Mouse (Mus musculus) kidney, postnatal 0 days (tissue): Measurements from ENCODE around the gene Arhgap40. TPM values are rescaled to one million over a fixed set of nuclear protein-coding genes. Genes with fewer than 3 reads are reported as not detected.

Experiments used
- ATAC-seq: fragments of 200-750 bp; cut with Nextera tagmentation; replicated peaks from 2 replicates; pipeline ENCODE4 v1.8.0; 2017; ENCODE audit warnings: low read depth, moderate number of reproducible peaks, moderate TSS enrichment, moderate library complexity; ENCODE audit not compliant: low FRiP score
- DNase-seq: peaks from one replicate; pipeline ENCODE4 v3.0.0-alpha.2; 2016; ENCODE audit warnings: low spot score
- H3K27ac ChIP-seq: fragments of 300-500 bp; sonication (generic); 2 replicates; pipeline ENCODE4 v1.5.1; 2014; ENCODE audit warnings: mild to moderate bottlenecking
- H3K27me3 ChIP-seq: fragments of 300-500 bp; sonication (generic); 2 replicates; pipeline ENCODE4 v1.6.1; 2014; ENCODE audit warnings: low read length, mixed read lengths; ENCODE audit not compliant: insufficient read depth
- H3K36me3 ChIP-seq: fragments of 300-500 bp; sonication (generic); 2 replicates; pipeline ENCODE4 v1.6.1; 2014; ENCODE audit warnings: low read length, mixed read lengths; ENCODE audit not compliant: insufficient read depth
- H3K4me1 ChIP-seq: fragments of 300-500 bp; sonication (generic); replicated peaks from 2 replicates; pipeline ENCODE4 v1.6.1; 2014; ENCODE audit warnings: antibody characterized with exemption, low read length, mixed read lengths; ENCODE audit not compliant: insufficient read depth
- H3K4me2 ChIP-seq: fragments of 300-500 bp; sonication (generic); 2 replicates; pipeline ENCODE4 v1.6.1; 2014; ENCODE audit warnings: mild to moderate bottlenecking, low read length, moderate library complexity, mixed read lengths
- H3K4me3 ChIP-seq: fragments of 300-500 bp; sonication (generic); replicated peaks from 2 replicates; pipeline ENCODE4 v1.5.1; 2014; ENCODE audit warnings: low read depth, low read length
- H3K9ac ChIP-seq: fragments of 300-500 bp; sonication (generic); 2 replicates; pipeline ENCODE4 v1.6.1; 2014; ENCODE audit warnings: low read depth, low read length
- H3K9me3 ChIP-seq: fragments of 300-500 bp; sonication (generic); replicated peaks from 2 replicates; pipeline ENCODE4 v1.6.1; 2016; ENCODE audit warnings: low read length, inconsistent platforms, mixed read lengths
- CTCF ChIP-seq: IDR thresholded peaks from 2 replicates; pipeline ENCODE4 v1.5.1; 2016; ENCODE audit warnings: antibody characterized with exemption, low read depth, mild to moderate bottlenecking, moderate library complexity
- WGBS: fragments of 180-500 bp; shearing (Covaris S2); extraction: QIAGEN DNeasy Blood & Tissue Kit; methylation state at CpG from one replicate; pipeline ENCODE4 v1.1.7; 2014; 5-methylcytosine and 5-hydroxymethylcytosine counted together
- polyA plus RNA-seq: library from polyadenylated mRNA; unstranded; fragments of >200 nt; fragmentation: Nextera tagmentation; extraction: Ambion mirVana; gene quantifications from 2 replicates; pipeline ENCODE4 v1.2.1, GENCODE M21; 2015

Arhgap40 gene
- polyA plus RNA-seq, 1 experiment from 2014 or later = 0.74 TPM

- H3K4me2 ChIP-seq = no peak overlapping the region
- H3K9ac ChIP-seq = no peak overlapping the region
- no peaks in the 10 kb centered on the region for H3K36me3 ChIP-seq
- no peak overlapping the region for H3K27ac ChIP-seq
- WGBS = 82% methylated on average over 6 of the region's 6 CpGs
- no peaks in the 10 kb centered on the region for H3K4me1 ChIP-seq
- no peak overlapping the region for H3K4me3 ChIP-seq
- DNase-seq = no peak
- no peaks in the 10 kb centered on the region for H3K27me3 ChIP-seq
- H3K9me3 ChIP-seq = no peaks in the 10 kb centered on the region
- no peak for TF ChIP-seq CTCF
- ATAC-seq = no peak
Measured at GRCm38 (mm10) chr2:158519800-158520199, 7.2 kb downstream of the Arhgap40 start.

GRCm38 (mm10) chr2:158523060-158523459 is 10.5 kb downstream of the Arhgap40 start:
- no peaks in the 10 kb centered on the region for H3K4me1 ChIP-seq
- 52% methylated on average over 8 of the region's 8 CpGs for WGBS
- no peak overlapping the region for H3K4me3 ChIP-seq
- H3K4me2 ChIP-seq = no peak overlapping the region
- TF ChIP-seq CTCF = no peak
- DNase-seq (no peak), ATAC-seq (no peak)
- H3K36me3 ChIP-seq = no peaks in the 10 kb centered on the region
- H3K9ac ChIP-seq = no peak overlapping the region
- no peaks in the 10 kb centered on the region for H3K9me3 ChIP-seq
- no peak overlapping the region for H3K27ac ChIP-seq
- no peaks in the 10 kb centered on the region for H3K27me3 ChIP-seq

GRCm38 (mm10) chr2:158524129-158524860 is 11.7 kb downstream of the Arhgap40 start:
- Histone ChIP-seq H3K9ac (no peak overlapping the region), H3K27ac (no peak overlapping the region), H3K9me3 (no peaks in the 10 kb centered on the region), H3K36me3 (no peaks in the 10 kb centered on the region), H3K4me2 (no peak overlapping the region), H3K27me3 (no peaks in the 10 kb centered on the region), H3K4me3 (no peak overlapping the region), H3K4me1 (no peaks in the 10 kb centered on the region)
- ATAC-seq (no peak), DNase-seq (no peak)
- 72% methylated on average over 16 of the region's 16 CpGs for WGBS
- TF ChIP-seq CTCF = no peak

GRCm38 (mm10) chr2:158534090-158534489 is 21.5 kb downstream of the Arhgap40 start:
- DNase-seq (peak; percentile 72), ATAC-seq (no peak)
- TF ChIP-seq CTCF = peak; percentile 77
- Histone ChIP-seq H3K27ac (no peak overlapping the region), H3K4me3 (no peak overlapping the region), H3K9me3 (no peaks in the 10 kb centered on the region), H3K27me3 (no peaks in the 10 kb centered on the region), H3K4me2 (no peak overlapping the region), H3K4me1 (no peaks in the 10 kb centered on the region), H3K9ac (no peak overlapping the region), H3K36me3 (no peaks in the 10 kb centered on the region)
- WGBS = 4% methylated on average over 4 of the region's 4 CpGs

- H3K36me3 ChIP-seq = no peaks in the 10 kb centered on the region
- H3K27ac ChIP-seq = no peak overlapping the region
- no peak overlapping the region for H3K4me3 ChIP-seq
- no peak for TF ChIP-seq CTCF
- 73% methylated on average over 8 of the region's 8 CpGs for whole genome bisulfite sequencing
- ATAC-seq (no peak), DNase-seq (no peak)
- H3K27me3 ChIP-seq = no peaks in the 10 kb centered on the region
- H3K9ac ChIP-seq = no peak overlapping the region
- no peaks in the 10 kb centered on the region for H3K4me1 ChIP-seq
- H3K9me3 ChIP-seq = no peaks in the 10 kb centered on the region
- no peak overlapping the region for H3K4me2 ChIP-seq
Measured at GRCm38 (mm10) chr2:158534559-158534958, 22.0 kb downstream of the Arhgap40 start.

GRCm38 (mm10) chr2:158539433-158540305 is 27.1 kb downstream of the Arhgap40 start:
- no peak for ATAC-seq
- peak overlapping the region; percentile 31 for H3K4me2 ChIP-seq
- 49% methylated on average over 24 of the region's 24 CpGs for WGBS

More at GRCm38 (mm10) chr2:158539433-158540305, 27.1 kb downstream of the Arhgap40 start:
- H3K27me3 ChIP-seq = no peaks in the 10 kb centered on the region
- H3K4me3 ChIP-seq = no peak overlapping the region
- TF ChIP-seq CTCF = no peak
- no peaks in the 10 kb centered on the region for H3K36me3 ChIP-seq
- no peaks in the 10 kb centered on the region for H3K9me3 ChIP-seq
- no peak for DNase-seq
- H3K4me1 ChIP-seq = no peaks in the 10 kb centered on the region
- H3K9ac ChIP-seq = no peak overlapping the region
- H3K27ac ChIP-seq = no peak overlapping the region
